Mouse (Mus musculus): ENCODE measurements around the gene Rps27rt.
"Not testable (repeated sequence)": the region's sequence is repeated elsewhere in the genome, so short reads cannot be mapped to it uniquely, and the experiment has no call there.

Gene Rps27rt

DNA sequence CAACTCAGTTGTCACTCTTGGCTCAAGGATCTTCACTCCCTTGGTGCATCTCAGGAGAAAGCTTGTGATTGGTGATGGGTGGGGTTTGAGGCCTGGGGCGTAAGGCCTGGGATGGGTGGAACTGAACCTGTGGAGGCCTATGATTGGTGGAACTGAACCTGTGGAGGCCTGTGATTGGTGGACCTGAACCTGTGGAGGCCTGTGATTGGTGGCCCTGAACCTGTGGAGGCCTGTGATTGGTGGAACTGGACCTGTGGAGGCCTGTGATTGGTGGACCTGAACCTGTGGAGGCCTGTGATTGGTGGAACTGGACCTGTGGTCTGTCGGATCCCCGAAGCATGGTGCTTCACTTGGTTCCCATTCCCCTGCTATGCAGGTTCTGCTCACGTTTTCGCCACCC is 3.2 kb upstream of the Rps27rt start:
- DNase-seq (ENCODE audit: low spot score): no peak

DNA sequence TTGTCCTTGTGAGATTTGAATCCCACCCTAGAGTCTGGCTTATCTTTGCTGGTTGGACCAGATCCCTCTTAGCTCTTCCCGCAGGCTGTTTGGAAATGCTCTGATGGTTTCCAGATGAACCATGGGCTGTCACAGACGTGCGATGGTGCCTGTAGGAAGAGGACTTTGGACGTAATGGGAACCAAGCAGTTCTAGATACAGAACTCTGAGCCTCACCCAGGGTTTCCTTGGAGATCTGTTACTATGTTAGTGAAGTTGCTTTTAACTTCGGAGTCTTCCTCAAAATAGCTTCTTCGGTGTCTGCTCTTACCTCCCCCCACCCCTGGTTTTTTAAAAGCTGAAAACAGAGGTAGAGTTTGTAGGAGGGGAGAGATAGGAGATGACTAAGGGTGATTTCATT is 2.6 kb downstream of the Rps27rt start:
- DNase-seq (ENCODE audit: low spot score): no peak

DNA sequence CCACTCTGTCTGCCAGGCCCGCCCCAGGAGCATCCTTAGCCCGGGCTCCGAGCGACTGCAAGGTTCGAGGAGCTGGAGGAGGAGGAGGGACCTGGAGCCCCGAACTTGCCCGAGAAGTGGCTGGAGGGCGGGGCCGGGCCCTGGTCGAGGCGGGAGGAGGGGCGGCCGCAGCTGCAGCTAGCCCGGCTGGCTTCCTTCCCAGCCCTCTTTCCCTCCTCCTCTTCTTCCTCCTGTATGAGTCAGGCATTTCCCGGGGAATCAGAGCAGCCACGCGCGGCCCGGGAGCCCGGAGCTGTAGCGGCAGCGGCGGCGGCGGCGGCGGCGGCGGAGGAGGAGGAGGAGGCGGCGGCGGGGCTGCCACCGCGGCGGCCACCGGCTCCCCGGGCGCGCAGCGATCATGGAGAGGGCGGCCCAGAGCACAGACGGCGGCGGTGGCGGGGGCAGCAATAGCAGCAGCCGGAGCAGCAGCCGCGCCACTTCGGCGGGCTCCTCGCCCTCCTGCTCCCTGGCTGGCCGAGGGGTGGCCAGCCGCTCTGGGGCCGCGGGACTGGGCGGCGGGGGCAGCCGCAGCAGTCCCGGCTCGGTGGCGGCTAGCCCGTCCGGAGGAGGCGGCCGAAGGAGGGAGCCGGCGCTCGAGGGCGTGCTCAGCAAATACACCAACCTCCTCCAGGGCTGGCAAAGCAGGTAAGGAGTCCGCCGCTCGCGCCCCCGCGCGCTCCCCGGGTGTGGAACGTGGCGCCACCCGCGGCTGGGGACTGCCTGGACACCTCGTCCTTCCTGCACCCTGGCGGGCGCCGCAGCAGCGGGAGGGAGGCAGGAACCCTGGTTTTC is 4.0 kb downstream of the Rps27rt start, which contains the start of gene Osbpl10:
TSS of gene Osbpl10 (plus strand) at position 289 of the 831 bp plus-strand sequence.
- DNase-seq (ENCODE audit: low spot score): peak; percentile 78

DNA sequence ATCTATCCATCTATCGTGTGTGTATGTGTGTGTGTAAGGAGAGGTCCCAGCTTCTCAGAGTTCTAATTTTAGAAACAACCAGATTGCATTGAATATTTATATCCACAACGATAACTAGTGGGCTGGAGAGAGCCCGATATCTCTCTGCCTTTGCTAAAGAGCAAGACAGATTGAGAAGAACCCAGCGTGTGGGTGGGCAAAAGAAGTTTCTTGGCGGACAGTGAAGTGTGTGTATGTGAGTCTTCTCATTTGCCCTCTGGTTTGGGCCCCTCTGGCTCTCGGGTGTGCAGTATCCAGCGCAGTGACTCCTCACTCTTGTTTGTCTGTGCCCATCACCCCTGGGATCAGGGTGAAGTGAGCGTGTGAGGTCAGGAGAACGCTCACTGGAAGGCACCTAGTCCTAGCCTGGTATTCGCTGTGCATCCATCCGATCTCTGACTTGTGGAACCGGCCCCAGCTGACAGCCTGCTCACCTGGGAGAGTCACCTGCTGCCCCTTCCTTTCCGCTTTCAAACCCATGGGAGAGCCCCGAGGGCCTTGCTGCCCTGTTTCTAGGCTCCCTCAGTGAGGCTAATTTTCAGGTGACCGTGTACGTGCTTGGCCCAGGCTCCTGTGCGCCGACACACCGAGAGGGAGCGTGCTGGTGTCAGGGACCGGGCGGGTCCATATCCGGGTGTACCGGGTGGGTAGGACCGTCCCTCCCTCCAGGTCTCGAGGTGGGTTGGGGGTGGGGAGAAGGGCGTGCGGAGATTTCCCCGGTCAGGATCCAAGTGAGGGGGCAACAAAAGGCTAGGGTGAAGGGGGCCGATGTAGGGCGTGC is 4.9 kb downstream of the Rps27rt start:
- DNase-seq (ENCODE audit: low spot score): no peak

DNA sequence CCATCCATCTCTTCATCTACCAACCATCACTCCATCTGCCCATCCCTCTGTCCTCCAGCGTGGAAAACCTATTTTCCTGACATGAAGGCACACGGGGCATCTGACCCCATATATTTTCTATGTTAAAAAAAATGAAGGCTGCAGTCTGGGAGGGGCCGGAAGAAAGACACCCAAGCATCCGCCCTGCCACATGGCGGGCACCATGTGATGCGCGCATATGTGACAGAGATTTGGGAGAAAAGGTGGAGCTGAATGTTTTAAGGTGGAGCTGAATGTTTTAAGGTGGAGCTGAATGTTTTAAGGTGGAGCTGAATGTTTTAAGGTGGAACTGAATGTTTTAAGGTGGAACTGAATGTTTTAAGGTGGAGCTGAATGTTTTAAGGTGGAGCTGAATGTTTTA is 16.3 kb downstream of the Rps27rt start:
- DNase-seq (ENCODE audit: low spot score): not testable (repeated sequence)

DNA sequence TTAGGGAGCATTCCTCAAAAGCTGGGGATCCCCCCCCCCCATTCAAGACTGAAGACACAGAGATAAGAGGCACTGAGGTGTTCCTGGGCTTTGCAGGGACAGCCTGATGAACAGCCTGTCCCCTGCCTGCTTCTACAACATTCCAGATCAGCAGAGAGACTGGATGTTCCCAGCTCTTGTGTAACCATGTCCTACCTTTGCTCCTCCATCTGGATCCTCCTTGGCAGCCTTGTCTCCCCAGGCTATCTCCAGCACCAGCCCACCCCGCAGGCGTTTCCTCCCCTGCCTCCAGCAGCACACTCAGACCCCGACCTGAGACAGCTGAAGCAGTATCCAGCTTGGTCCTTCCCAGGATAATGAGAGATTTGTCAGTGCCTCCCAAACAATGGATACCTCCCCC is 18.4 kb downstream of the Rps27rt start:
- no peak for DNase-seq (ENCODE audit: low spot score)

DNA sequence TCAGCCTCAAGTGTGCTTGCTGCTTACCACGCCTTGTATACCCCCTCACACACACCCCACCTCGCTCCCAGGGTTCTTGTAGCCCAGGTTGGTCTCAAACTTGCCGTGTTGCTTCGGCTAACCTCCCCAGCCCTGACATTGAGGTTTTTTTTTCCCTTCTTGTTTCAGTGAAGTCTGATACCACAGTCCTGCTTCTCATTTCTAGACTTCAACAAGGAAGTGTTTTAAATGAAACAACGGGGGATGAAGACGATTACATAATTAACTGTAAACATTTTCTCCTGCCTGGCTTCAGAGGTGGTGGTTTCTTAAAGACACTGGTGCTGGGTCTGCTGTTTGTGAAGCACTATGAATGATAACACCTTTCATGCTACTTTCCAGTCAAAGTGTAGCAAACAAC is 21.7 kb downstream of the Rps27rt start:
- no peak for DNase-seq (ENCODE audit: low spot score)

DNA sequence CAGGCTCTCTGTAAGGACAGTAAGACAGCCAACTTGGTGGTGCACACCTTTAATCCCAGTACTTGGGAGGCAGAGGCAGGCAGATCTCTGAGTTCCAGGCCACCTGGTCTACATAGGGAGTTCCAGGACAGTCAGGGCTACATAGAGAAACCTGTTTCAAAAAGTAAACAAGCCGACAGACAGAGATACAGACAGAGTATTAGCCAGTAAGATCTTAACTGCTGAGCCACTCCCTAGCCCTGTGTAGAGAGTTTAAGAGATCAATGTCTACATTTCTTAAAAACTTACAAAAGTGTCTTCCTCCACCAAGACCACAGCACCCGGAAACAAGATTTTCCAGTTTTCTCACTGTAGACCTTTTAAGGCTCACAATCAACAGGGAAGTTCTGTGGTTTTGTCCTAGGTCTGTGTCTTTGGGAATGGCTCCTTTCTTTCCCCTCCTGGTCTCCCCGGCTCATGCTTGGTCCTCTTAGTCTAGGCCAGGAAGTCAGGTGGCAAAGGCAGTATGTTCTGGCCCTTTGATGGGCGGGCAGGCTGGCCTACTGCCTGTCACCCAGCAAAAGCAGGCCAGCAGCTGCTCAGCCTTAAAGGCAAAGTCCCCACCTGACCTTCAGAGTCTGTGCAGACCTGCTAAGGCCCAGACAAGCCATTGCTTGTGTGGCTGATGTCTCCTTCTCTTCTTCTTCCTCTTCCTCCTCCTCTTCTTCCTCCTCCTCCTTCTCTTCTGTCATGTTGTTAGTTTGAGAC is 22.3 kb downstream of the Rps27rt start:
- no peak for DNase-seq (ENCODE audit: low spot score)

DNA sequence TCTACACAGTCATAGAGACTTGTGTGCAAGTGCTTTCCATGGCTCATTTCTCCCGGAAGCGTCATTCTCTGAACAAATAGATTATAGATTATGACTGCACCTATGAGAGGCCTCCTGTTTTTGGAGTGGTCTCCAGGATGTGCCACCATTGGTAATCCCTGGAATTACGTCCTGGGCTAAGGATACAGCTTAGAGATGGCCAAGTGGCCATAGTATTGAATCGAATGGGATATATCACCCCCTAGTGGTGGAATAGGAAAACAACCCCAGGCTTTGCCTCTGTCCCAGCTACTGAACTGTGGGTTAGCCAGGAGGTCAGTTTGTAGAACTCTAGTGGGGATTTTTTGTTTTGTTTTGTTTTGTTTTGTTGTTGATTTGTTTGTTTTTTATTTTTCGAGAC is 25.6 kb downstream of the Rps27rt start:
- DNase-seq (ENCODE audit: low spot score): no peak

DNA sequence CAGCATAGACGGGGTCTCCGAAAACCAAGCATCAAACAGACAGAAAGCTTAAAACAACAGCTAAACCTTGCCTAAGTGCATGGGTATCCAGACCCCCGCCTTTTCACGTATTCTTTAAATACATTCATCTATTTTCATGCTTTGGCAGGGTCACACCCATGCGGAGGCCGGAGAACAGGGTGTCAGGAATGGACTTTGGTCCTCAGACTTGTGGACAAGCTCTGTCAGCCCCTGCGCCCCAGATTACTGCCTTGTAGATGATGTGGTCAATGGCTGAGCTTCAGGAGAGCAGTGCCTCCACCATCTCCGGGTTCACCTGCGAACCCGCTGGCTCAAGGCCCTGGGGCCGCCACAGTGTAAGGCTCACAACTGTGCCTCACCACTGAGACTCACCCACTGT is 27.2 kb downstream of the Rps27rt start:
- DNase-seq (ENCODE audit: low spot score): no peak

DNA sequence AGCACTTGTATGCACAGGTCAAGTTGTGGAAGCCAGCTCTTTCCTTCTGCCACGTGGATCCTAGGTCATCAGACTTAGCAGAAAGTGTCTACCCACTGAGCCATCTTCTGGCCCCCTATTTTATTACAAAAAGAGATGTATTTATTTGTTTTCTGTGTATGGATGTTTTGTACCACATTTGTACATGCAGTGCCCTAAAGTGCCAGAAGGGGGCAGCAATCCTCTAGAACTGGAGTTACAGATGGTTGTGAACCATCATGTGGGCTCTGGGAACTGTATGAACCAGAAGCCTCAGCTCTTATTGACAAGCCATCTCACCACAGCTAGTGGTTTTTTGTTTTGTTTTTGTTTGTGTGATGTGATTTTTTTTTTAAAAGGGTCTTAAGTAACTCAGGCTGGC is 29.7 kb downstream of the Rps27rt start:
- DNase-seq (ENCODE audit: low spot score): no peak

DNA sequence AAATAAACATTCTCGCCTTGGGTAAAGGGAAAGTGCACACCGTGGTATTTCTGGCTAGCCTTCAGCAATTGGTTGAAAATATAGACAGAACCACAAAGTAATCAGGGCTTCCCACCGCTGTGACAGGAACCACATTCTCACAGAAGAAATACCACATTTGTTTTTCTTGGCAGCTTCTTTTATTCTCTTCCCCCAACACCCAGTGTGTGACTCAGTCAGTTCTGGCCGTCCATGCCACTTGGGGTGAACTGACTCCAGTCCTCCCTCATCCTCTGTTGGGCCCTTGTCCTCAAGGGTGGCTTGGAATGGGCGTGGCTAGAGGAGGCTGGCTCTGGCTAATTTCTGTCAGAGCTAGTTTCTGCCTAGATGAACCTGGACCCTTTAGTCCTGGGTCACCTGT is 34.1 kb downstream of the Rps27rt start:
- no peak for DNase-seq (ENCODE audit: low spot score)

DNA sequence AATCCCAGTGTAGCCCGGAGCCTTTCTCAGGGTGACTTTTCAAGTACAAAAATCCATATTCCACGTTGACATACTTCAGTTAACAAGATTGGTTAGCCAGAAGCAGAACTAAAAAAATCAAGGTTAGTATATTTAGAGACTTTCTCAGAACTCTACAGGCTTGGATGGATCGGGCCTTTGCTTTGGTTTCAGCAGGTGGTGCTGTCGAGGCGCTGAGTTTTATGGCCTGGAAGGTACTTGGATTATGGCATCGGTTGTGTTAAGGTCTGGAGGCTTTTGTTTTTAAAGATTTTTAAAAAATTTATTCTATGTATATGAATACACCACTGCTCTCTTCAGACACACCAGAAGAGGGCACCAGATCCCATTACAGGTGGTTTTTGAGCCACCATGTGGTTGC is 37.0 kb downstream of the Rps27rt start:
- DNase-seq (ENCODE audit: low spot score): no peak

DNA sequence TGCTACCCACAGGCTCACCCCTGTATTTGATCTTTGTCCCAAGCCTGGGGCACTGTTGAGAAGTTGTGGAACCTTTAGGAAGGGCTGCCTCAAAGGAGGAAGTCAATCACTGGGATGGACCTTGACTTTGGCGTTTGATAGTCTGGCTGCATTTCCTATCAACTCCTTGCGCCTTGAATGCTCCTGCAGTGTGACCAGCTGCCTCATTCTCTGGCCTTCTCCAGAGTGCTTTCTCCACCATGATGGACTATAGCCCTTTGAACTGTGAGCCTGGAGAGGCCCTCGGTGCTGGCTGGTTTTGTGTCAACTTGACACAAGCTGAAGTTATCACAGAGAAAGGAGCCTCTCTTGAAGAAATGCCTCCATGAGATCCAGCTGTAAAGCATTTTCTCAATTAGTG is 37.9 kb downstream of the Rps27rt start:
- no peak for DNase-seq (ENCODE audit: low spot score)

DNA sequence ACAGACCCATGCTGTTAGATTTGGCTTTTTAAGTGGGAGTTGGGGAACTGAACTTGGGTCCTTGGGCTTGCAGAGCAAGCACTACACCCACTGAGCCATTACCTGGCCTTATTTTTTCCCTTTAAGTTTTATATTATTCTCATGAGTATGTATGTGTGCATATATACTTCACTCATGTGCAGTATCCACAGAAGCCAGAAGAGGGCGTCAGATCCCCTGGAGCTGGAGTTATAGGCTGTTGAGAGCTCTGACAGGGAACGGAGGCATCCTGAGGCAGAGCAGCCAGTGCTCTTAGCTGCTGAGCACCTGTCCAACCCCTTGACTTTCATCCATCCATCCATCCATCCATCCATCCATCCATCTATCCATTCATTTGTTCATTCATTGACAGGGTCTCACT is 45.9 kb downstream of the Rps27rt start:
- DNase-seq (ENCODE audit: low spot score): no peak

DNA sequence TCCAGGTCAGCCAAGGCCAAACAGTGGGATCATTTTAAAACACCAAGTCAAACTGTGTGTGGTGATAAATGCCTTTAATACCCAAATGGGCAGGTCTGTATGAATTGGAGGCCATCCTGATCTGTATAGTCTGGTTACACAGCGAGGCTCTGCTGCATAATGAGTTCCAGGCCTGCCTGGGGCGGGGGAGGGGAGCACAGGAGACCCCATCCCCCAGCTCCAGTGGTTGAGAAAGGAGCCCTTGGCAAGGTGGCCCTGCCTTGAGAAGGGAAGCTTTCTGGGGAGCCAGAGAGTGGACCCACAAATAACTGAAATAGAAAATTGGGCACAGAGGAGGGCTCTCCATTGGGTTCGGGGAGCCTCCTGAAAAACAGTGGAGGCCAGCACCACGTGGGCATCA is 47.2 kb downstream of the Rps27rt start:
- DNase-seq (ENCODE audit: low spot score): no peak

DNA sequence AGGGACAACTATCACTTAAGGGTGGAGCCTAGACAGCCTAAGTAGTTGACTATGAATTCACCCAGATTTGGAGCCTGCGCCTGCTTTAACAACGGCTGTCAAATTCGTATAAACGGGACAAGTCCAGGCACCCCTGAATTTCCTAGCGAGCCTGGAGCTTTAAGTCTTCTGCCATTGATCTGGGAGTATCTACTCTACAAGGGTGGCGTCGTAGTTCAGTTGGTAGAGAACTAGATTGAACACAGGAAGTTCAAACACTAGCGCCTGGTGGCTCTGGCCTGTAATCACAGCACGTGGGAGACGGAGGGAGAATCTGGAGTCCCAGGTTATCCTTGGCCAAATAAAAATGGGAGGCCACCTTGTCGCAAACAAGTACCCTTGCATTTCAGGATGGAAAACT is 48.3 kb downstream of the Rps27rt start:
- no peak for DNase-seq (ENCODE audit: low spot score)

DNA sequence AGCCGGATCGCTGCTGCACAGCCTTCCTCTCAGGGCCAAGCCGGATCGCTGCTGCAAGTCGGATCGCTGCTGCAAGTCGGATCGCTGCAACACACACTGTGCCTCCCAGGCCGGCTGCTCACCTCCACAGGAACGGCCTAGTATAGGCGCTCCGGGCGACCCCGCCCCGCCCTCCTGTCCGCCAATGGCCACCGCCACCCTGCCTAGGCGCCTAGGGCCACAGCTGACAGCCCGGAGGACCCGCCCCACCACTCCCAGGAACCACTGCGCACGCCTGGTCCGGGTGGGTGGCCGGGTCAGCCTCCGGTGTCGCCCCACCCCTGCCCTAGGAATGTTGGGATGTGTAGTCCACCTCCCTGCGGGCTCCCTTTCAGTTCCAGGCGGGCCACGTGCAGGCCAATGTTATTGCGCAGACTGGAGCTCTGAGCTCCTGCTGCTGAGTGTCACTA is 48.8 kb downstream of the Rps27rt start, which contains the start of gene Gpd1l:
TSS of gene Gpd1l (minus strand) at position 265 of the 449 bp plus-strand sequence.
- DNase-seq (ENCODE audit: low spot score): peak; percentile 98

DNA sequence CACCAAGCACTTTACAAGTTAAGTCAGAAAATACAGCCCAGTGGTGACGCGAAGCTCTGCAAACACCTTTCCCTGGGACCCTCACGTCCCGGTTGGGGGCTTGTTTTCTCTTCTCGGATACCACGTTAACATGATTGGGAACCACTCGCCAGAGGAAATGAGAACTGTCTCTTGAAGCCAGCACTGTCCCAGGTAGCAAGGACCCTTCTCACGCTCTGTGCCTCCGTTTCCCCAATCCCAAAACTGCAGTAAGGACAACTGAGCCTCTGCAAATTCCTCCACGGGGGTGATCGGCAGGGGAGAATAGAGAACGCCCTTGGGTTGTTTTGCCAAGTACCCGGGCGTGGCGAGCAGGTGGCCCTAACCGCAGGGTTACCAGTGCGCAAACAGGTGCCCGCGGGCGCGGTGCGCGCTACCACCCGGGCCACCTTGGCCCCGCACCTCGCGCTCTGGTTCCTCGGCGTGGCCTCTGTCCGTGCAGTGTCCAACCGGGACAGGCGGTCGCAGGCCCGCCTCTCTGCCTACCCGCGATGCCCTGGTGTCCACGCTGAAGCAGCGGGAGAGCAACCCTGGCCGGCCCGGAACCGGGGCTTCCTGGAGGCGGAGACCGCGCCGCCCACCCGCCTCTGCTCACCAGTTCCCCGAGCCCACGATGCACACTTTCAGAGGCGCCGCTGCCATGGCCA is 49.4 kb downstream of the Rps27rt start:
- no peak for DNase-seq (ENCODE audit: low spot score)

DNA sequence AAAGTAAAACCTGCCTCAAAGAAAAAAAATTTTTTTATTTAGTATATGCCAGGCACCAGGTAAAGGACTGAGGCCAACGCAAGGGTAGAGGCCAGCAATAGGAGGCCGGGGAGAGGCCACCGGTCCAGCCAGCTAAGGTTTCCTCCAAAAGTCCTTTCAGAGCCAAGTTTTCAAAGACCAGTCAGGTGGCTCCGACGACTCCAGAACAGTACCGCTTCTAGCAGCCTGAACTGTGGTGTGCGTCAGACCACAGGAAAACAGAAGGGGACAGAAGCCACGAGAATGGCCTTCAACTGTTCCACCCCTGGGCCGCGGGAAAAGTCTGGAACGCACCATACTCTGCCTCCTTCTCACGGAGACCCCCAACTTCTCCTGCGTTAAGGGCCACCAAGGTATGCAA is 49.9 kb downstream of the Rps27rt start:
- no peak for DNase-seq (ENCODE audit: low spot score)
